In the genomic region with DNA sequence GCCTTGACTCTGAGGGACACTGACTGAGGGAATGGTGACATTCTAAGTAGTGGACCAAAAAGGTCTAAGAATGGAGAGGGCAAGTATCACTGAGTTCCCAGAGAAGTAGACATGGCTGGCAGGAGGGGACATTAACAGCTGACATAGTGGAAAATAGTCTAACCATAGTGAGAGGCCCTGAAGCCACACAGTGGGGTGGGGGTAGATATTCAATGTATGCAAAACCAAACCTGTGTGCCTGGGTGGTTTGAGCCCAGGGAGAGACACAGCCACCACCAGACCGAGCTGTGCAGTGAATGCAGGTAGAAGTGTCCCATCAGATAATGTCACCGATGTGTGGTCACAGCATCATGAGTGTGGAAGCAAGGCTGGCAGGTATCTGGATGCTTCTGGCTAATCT, we compare ENCODE assay signal across 33 mouse cellular contexts. TPM values are rescaled to one million over a fixed set of nuclear protein-coding genes. Genes with fewer than 3 reads are reported as not detected.
"Had no signal": no experiment of that assay in that cellular context is flagged by ENCODE, and none has a peak within 500 bp of the region (broad histone marks: within the 10 kb centered on the region; RNA-seq: fewer than 3 reads in every experiment).

No protein-coding gene starts in this region.

- H3K9me3 ChIP-seq: heart, embryonic 13.5 days; heart, embryonic 15.5 days; hindbrain, embryonic 13.5 days; hindbrain, embryonic 15.5 days; kidney, embryonic 15.5 days; limb, embryonic 12.5 days; liver, embryonic 13.5 days; liver, embryonic 15.5 days had no signal

- H3K9ac ChIP-seq: heart, embryonic 13.5 days; heart, embryonic 15.5 days; hindbrain, embryonic 13.5 days; hindbrain, embryonic 15.5 days; kidney, embryonic 15.5 days; limb, embryonic 12.5 days; liver, embryonic 13.5 days; liver, embryonic 15.5 days had no signal

- DNase-seq: gastrocnemius, postnatal 14 days; gastrocnemius, postnatal 36 days; heart, adult 11 months; heart, adult 2 months; heart, postnatal 14 days; heart, postnatal 36 days; kidney, adult 11 months; kidney, adult 2 months; kidney, adult 9 months; kidney, postnatal 14 days; kidney, postnatal 36 days; layer of hippocampus, adult 9-11 months; layer of hippocampus, postnatal 36 days; left cerebral cortex, postnatal 4 days; liver; liver, embryonic 13.5 days had no signal

- H3K27ac ChIP-seq: heart, adult 2 months; heart, embryonic 13.5 days; heart, embryonic 15.5 days; hindbrain, embryonic 13.5 days; hindbrain, embryonic 15.5 days; hindbrain, postnatal 0 days; kidney, embryonic 15.5 days; kidney, postnatal 0 days; limb, embryonic 12.5 days; liver, embryonic 13.5 days; liver, embryonic 15.5 days had no signal

- ATAC-seq: hindbrain, postnatal 0 days; intestine, embryonic 16.5 days had no signal

- H3K27me3 ChIP-seq: hindbrain, embryonic 15.5 days; liver, embryonic 13.5 days; liver, embryonic 15.5 days had no signal

- H3K4me3 ChIP-seq: heart, adult 2 months; heart, embryonic 13.5 days; heart, embryonic 15.5 days; hindbrain, embryonic 13.5 days; hindbrain, embryonic 15.5 days; kidney, embryonic 15.5 days; limb, embryonic 12.5 days; liver, embryonic 13.5 days; liver, embryonic 15.5 days had no signal

- H3K4me2 ChIP-seq: heart, embryonic 11.5 days; heart, embryonic 13.5 days; heart, embryonic 15.5 days; hindbrain, embryonic 13.5 days; hindbrain, embryonic 15.5 days; kidney, embryonic 15.5 days; limb, embryonic 12.5 days; liver, embryonic 11.5 days; liver, embryonic 13.5 days; liver, embryonic 15.5 days had no signal

- H3K36me3 ChIP-seq: heart, embryonic 13.5 days; heart, embryonic 15.5 days; hindbrain, embryonic 13.5 days; hindbrain, embryonic 15.5 days; kidney, embryonic 15.5 days; limb, embryonic 12.5 days; liver, embryonic 13.5 days; liver, embryonic 15.5 days had no signal

RNA-seq across cellular contexts. Expression of a gene that starts 33.5 kb away (rescaled TPM):
- total RNA-seq: hindbrain, postnatal 0 days; layer of hippocampus, postnatal 14 days; layer of hippocampus, postnatal 36 days; left cerebral cortex, adult 18-20 months; left cerebral cortex, adult 8-10 months; left cerebral cortex, postnatal 10 days; left cerebral cortex, postnatal 25 days had no signal
